Mouse (Mus musculus) frontal cortex, adult 2 months (tissue): Measurements from ENCODE around the gene 1700001C02Rik. TPM values are rescaled to one million over a fixed set of nuclear protein-coding genes. Genes with fewer than 3 reads are reported as not detected.
A peak's percentile ranks its signal among the peaks of the same experiment; 100 is the strongest.

ENCODE experiments used
- DNase-seq, 2 experiments: peaks; one replicate each; pipeline ENCODE4 v3.0.0; 2022; ENCODE audit warnings: low spot score in 1 of 2; ENCODE audit errors: extremely low spot score in 1 of 2
- polyA plus RNA-seq: library from polyadenylated mRNA; depleted of rRNA; stranded (reverse); fragments of >200 nt; gene quantifications from 2 replicates; pipeline ENCODE4 v1.2.3, GENCODE M21; 2012; rRNA removed

Gene 1700001C02Rik
- polyA plus RNA-seq: not detected in 2 replicates

DNA sequence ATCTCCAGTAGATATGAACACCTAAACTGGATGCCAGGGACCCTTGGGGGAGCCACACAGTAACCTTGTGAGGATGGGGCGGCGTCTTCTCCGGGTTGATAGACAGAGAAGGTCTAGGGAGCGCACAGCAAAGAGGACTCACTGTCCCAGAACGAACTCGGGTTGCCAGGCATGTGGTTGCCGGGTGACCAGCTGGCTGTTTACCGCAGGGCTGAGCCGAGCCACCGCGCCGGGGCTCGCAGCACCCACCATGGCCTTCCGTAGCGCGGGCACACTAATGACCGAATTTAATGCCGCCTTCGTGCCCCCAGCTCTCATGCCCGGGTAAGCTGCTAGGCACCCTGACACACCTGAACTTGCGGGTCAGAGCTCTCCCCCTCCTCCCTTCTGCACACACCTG lies at the start of gene 1700001C02Rik:
TSS of gene 1700001C02Rik (plus strand) at position 187 of the 400 bp plus-strand sequence.
- DNase-seq: no peak

GRCm38 (mm10) chr5:30416665-30417064 lies 49.2 kb upstream of the 1700001C02Rik start:
- no peak for DNase-seq

DNA sequence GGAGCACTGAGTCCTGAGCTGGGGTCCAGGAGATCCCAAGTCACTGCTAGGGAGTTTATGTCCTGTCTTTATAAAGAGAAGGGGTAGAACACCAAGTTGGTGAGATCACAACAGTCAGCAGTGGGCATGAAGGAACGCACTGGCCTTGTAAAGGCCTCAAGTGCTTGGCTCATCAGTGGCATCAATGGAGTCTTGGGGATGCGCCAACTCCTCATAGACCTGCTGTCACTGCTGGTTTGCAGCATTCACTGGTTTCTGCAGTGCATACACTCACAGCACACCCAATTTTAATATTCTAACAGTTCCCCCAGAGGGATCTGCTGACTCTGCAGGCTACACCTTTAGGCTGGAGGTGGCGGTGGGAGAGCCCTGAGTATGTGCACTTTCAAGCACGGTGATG lies 42.7 kb upstream of the 1700001C02Rik start:
- no peak for DNase-seq

GRCm38 (mm10) chr5:30423572-30424244 lies 42.1 kb upstream of the 1700001C02Rik start:
- DNase-seq: peak in 1 of 2 experiments; percentile 78

DNA sequence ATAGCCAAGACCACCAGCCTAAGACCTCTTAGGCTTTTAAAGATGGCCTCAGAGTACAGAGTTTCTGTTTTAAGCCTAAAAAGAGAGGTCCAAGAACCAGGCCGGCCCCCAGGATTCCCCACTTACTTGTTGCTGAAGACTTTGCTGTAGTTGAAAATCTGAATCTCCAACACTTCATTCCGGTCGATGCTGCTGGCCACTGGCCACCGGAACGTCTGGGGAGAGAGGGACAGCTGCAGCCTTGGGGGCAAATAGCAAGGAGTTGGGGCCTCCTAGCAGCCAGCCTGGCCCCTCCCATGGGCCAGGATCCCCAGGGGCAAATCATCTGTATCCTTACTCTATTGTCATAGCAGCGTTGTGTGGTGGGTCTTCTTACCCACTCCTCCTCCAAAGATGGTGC lies 38.4 kb upstream of the 1700001C02Rik start:
- no peak for DNase-seq

GRCm38 (mm10) chr5:30438931-30439330 lies 26.9 kb upstream of the 1700001C02Rik start:
- no peak for DNase-seq

DNA sequence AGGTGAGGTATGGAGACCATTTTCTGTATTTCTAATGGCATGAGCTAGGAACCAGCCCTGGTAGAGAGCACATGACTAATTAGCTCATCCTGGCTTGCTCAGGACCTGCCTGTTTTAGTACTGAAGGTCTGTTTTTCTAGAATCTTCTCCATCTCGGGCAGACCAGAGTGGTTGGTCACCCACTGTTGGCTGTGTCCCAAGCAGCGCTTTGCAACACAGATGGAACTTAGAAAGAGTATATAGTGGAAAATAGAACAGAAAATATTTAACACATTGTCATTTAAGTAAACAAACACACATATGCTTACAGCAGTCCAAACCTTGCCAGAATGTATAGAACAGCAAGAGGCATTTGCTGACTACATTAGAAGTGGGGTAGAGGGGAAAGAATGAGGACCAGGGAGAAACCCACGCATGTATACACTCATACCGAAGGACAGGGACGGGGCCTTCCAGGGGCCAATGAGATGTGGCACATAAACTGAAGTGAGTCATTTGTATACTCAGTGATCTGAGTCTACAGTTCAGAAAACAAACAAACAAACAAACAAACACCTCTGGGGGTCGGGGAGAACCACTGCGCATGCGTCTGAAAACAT lies 25.4 kb upstream of the 1700001C02Rik start:
- DNase-seq: no peak

GRCm38 (mm10) chr5:30442196-30442595 lies 23.7 kb upstream of the 1700001C02Rik start:
- DNase-seq: peak in 1 of 2 experiments; percentile 36

GRCm38 (mm10) chr5:30444327-30444895 lies 21.4 kb upstream of the 1700001C02Rik start:
- no peak for DNase-seq

- DNase-seq: peak in 1 of 2 experiments; percentile 60
Observed at GRCm38 (mm10) chr5:30456056-30456455, 9.8 kb upstream of the 1700001C02Rik start.

DNA sequence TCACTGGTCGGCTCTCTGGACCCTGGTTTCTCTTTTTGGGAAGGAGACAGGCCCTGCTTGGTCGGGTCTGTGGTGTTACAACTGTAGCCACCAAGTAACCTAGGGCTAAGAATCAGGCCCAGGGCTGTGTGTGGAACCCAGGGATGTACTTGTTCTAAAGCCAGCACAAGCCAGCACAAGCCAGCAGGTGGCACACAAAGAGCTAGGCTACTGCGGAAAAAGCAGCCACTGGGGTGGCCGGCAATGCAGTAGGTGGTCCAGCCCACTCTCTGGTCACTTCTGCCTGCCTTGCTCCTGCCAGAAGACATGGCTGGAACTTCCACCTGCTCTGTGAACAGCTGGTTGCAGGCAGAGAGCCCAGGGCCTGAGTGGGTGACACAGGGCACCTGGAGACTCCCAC lies 5.7 kb upstream of the 1700001C02Rik start:
- no peak for DNase-seq

DNA sequence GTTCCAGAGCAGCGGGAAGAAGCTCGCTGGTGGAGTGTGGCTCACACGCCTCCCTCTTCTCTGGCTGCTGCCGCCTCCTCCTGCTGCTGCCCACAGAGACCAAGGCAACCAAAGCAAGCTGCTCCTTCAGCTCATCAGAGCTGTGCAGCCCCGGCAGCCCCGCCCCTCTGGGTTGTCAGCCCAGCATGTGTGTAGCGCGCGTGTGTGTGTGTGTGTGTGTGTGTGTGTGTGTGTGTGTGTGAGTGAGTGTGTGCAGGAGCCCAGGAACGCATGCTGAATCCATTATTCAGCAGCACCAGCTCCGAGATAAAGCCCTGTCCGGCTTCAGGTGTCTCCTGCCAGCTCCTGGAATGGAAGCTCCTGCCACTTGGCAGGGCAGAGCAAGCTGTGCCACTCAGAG lies 4.0 kb upstream of the 1700001C02Rik start, which contains the start of gene Otof:
TSS of gene Otof (minus strand) at position 112 of the 400 bp plus-strand sequence.
- DNase-seq: peak; percentile 35 to 74

DNA sequence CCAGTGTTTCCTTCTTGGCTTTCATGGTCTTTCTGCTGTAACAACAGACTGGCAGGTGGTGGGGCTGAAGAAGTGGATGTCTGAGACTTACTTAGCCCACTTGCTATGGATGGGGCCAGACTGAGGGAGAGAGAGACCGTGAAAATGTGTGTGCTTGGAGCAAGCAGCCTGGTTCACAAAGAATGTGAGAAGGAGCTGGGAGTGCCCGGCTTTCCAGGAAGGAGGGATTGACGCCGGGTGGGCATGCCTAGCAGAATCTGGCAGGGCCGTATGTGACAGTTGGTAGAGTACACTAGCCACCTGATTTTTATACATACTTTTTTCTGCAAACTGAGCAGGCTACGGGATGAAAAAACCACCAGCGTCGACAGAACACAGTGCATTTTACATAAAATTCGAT lies 468 bp downstream of the 1700001C02Rik start:
- no peak for DNase-seq

DNA sequence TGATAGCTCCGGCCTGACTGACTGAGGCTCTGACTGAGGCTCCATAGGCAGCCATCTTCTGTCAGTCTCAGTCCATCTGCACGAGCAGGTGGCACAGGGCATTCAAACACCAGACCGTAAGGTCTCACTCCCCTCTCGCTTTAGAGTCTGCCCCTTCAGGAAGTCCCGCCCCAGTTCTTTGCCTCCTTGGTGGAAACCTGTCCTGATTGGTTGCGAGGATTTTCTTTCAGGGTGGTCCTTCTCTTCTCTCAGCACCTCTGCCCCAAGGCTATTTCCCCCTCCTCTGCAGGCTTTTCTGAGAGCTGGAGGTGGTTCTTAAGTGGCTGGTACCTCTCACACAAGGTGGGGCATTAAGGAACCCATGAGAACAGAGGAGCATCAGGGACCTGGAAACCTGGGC lies 4.6 kb downstream of the 1700001C02Rik start:
- DNase-seq: no peak

GRCm38 (mm10) chr5:30472148-30472547 lies 6.3 kb downstream of the 1700001C02Rik start:
- no peak for DNase-seq

- DNase-seq: peak in 1 of 2 experiments; percentile 67
Observed at GRCm38 (mm10) chr5:30476534-30476933, 10.7 kb downstream of the 1700001C02Rik start.

DNA sequence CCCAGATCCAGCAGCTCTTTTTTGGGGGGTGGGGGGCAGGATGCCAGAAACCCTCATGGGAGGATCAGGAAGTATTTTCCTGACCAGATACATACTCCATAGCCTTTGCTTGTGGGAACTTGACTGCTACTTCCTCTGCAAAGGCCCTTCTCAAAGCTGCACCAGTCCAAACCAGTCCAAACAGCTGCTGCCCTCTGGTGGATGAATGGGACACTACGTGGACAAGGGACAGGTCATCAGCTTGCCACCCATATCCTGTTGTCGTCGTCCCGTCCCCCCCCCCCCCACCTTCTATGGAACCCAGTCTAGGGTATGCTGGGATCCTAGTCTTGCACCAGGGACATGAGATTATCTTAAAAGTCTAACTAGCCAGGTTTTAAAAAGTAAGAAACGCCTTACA lies 16.5 kb downstream of the 1700001C02Rik start:
- peak in 1 of 2 experiments; percentile 85 for DNase-seq

DNA sequence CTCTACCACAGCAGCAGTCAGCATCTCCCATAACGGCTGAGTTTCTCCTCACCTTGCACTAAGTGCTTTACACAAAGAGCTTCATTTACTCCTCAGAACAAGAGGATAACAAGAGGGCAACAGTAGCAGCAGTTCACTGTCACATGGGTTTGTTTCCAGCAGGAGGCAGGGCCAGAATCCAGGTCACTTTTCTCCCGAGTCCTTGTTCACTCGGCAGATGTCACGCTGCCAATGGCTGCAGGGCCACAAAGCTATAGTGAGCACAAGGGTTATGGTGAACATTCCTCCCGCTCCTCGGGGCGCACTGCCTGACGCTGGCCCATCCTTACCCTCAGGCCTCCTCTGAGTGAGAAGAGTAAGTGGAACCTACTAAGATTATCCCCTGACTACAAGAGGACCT lies 17.7 kb downstream of the 1700001C02Rik start:
- no peak for DNase-seq

- DNase-seq: no peak
Observed at GRCm38 (mm10) chr5:30484591-30484990, 18.7 kb downstream of the 1700001C02Rik start.

- DNase-seq: no peak
Observed at GRCm38 (mm10) chr5:30485136-30485535, 19.3 kb downstream of the 1700001C02Rik start.

DNA sequence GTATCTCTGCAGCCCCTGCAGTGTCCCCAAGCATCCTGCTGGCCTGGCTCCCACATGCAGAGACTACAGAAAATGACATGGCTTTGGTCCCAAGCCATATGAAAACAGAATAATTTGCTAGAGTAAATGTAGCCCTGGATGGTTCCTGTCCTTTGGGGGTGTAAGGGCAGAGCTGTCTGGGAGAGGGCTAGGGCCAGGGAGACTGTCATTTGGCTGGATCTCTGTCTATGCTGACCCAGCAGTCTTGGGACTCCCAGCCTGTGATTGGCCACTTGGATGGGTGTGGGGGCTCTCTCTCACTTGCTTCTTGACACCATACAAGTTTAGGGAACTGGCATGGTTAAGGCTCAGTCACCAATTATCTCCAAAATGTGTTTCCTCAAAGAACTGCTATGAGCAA lies 24.4 kb downstream of the 1700001C02Rik start:
- DNase-seq: no peak

- DNase-seq: no peak
Observed at GRCm38 (mm10) chr5:30490845-30491244, 25.0 kb downstream of the 1700001C02Rik start.
